Mouse (Mus musculus) lung, postnatal 0 days (tissue): Measurements from ENCODE around the gene Hist1h1t.

ENCODE experiments used
- CTCF ChIP-seq: IDR thresholded peaks from 2 replicates; pipeline ENCODE4 v1.5.1; 2016; ENCODE audit warnings: antibody characterized with exemption, mild to moderate bottlenecking
- EP300 ChIP-seq: IDR thresholded peaks from 2 replicates; pipeline ENCODE4 v1.6.1; 2016; ENCODE audit warnings: antibody characterized with exemption, mild to moderate bottlenecking, control low read depth

DNA sequence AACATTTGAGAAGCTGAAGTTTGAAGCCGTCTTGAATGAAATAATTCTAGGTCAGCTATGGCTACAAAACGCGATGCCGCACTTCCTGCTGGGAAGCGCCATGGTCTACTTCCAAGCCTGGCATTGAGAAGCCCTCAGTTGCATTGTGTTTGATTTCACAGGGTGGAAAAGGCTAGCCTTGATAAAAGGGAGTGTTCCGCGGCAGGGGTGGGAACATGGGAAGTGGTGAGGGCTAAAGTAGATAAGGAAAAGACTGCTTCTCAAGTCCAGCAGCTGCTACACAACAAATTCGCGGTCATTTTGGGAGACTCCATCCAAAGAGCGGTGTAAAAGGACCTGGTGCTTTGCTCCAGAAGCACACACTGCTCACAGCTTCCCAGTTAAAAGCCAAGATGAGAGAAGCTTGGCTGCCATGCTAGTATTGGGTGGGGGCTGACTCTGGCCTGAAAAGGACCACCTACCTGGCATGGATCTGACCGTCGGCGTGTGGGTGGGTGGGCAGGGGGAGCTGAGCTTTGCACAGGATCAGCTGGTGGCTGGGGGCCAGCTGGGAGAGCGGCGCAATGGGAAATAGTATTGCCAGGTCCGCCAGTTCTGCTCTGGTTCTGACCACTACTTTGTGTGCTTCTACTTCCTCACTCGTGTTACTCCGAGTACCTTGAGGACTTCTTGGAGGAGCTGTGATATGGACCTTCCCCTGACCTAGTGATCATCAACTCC, 33.0 kb downstream of the Hist1h1t start:
- TF ChIP-seq EP300 (no peak), CTCF (no peak)
